Mouse (Mus musculus) cerebellum, postnatal 14 days (tissue): ENCODE measurements at regions not wholly inside any gene's neighbourhood (a gene's known extent, or its start where the extent isn't known, plus 50 kb on each side); places are given as distances from the start of the nearest gene placed in this dataset.
A peak's percentile ranks its signal among the peaks of the same experiment; 100 is the strongest.

ENCODE experiments used
- DNase-seq, 2 experiments: peaks; one replicate each; pipeline ENCODE4 v3.0.0; 2021; ENCODE audit warnings: mixed read lengths in 2 of 2

DNA sequence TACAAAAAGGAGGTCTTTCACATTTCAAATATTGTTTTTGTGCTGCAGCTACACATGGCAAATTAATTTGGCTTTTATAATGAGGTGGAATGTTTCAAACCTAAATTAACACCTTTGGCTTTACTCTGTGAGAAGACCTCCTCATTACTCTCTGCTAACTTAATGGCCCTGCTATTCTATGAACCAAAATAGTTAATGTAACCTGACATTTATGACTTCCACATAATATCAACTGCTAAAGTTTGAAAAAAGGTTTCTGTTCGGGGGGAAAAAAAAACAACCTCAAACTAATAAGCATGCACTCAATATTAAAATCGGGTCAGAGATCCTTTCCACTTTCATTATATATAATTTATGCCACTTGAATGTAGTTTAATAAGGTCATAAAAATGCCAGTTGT is 197.2 kb upstream of the Cep162 start:
- DNase-seq = no peak

DNA sequence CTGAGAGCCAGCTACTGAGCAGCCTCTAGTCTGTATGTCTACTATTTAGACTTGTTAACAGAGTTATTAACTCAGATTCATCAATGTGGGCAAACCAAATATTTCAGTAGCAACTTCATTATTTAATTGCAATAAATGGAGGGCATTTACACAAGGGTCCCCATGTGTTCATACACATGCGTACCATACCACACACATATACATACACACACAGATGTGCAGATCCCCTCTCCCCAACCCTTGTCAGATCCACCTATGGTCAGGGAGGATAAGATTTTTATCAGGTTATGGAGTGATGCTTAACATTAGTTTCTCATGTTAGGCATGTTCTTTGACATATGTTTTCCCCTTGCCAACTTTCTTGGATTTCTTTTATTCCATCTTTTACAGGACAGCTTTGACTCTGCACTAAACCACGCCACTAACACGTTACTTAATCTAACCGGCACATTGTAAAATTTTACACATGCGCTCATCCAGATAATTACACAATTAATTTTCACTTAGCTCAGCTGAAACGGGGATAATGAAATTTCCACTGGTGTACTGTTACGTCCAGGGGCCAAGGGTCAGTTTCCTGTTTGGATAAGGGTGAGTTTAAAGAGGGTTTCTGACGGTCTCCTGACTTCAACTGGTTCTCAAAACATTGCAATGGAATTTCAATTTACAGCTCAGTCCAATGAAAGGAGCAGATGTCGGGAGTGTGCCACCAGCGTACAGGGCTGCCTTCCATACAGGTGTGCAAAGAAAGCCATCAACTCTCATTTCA is 188.3 kb upstream of the Cep162 start:
- DNase-seq = no peak

DNA sequence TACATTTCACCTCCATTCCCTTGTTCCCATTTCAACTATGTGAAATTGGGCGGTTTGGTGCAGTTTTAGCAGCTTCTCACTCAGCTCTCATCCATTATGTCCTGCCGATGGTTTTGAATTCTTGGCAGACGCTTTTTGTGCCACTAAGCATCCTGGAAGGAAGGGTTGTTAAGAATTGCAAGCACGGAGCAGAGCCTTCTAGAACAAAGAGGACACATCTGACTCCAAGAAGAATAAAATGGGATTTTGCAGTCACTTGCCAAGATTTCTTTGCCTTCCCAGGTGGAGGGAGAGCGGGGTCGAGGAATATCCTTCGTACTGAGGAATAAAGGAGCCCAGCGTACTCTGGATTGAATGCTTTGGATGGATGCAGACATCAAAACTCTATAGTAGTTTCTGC is 176.7 kb upstream of the Cep162 start:
- peak; percentile 16 to 31 for DNase-seq

DNA sequence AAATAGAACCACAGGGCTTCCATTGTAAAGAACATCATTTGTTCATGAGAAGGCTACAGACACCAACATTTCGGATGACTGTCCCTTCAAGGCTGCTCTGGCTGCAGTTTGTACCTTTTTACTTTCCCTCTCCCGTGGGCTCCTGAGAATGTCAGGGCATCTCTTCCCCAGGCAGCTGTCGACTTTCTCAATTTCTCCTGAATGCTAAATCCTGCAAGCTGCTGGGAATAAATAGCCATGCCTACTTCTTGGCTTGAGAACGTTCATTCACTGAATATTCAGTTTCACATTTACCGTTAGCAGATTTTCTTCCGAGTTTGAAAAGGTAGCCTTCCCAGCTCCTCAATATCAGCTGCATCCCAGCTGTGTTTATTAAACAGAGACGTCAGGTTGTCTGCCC is 176.2 kb upstream of the Cep162 start:
- DNase-seq = peak in 1 of 2 experiments; percentile 15

DNA sequence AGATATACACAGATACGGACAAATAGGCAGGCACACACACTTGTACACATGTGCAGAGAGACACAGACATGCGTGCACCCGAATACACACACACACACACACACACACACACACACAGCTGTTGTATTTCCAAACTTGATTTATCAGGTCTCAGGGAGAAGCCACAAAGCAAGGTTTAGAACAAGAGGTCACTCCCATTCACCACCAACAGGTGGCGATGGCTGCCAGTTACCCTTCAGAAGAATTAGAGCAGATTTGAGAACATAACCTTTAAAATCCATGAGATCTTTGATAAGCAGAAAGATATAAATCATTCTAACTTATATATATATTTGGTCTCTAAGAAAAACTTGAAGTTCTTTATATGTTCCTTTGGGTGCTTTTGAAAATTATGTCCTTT is 169.9 kb upstream of the Cep162 start:
- peak; percentile 57 to 70 for DNase-seq

DNA sequence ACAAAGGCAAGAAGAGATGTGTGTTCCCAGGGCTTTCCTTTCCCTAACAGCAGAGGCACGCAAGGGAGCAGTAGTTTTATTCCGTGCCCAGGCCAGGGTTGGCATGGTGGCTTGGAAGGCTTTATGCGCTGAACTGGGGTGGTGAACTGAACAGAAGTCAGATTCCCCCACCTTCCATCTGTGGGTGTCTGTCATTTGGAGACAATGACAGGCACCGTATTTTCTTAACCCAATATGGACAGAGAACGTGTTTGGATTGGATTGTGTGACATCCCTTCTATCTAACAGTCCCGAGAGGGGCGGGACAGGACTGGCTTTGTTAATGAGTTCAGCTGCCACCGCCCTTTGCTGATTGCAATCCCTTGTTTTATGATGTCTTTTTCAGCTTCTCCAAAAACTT is 165.8 kb upstream of the Cep162 start:
- DNase-seq = no peak

DNA sequence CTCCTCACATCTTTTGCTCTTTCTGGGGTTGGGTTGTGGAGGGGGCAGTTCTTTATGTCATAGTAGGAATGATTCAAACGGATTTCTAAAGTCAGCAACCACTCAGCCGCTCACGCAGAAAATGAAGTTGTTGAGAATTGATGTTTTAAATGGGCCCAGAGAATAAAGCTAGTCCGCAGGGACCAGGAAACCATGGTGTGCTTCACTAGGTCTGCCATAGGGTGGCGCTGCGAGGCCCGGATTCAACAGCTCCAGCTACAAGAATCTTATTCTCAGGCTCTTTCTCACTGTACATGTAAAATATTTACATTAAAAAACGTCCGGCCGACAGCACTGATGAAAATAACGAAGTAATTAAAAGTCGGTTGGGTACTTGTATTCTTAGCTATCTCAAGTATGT is 164.0 kb upstream of the Cep162 start:
- DNase-seq = peak; percentile 69 to 82

DNA sequence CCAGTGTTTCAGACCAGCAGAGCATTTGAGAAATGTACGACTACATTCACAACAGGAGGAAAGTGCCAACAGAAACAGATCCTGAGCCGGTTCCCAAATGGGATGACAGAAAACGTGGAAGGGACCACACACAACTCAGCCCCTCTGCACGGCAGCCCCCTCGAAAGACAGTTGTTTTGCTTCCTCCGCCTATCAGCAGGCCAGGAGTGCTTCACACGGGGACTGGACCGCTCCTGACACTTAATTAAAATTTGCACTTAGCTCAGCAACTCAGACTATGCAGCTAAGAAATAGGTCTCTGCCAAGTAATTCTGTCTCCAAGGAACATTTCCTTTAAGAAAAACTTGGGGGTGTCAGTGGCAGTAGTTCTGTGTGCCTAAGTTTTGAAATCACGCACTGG is 157.6 kb upstream of the Cep162 start:
- DNase-seq = no peak

DNA sequence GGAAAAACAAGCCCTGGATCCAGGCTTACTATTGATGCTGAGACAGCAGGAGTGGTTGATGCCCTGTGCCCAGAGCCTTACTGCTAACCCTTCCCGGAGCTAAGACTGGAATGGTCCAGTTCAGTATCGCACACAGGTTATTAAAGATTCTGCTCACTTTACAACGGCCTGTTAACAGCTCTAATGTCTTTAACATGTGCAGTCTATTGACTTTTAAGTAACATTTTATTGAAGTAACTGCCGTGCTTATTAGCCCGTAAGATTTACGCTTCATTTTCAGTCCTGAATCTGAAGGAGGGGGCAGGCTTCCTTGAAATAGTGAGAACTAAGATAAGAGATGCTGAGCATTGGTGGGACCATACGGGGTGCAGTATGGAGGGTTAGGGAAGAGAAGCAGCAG is 155.7 kb upstream of the Cep162 start:
- no peak for DNase-seq

DNA sequence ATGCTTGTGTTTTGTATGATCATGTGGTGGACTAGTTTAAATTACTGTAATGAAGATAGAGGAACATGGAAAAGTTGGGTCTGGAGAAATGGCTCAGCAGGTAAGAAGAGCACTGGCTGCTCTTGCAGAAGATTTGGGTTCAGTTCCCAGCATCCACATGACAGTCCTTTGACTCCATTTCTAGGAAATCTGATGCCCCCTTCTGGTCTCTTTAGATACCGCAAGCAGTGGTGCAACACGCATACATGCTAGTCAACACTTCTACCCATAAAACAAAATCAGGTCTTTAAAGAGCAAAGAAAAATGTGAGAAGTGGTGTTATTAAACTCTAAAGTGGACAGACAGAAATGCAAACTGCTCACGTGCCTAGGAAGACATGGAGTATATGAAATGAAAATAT is 154.4 kb upstream of the Cep162 start:
- no peak for DNase-seq

DNA sequence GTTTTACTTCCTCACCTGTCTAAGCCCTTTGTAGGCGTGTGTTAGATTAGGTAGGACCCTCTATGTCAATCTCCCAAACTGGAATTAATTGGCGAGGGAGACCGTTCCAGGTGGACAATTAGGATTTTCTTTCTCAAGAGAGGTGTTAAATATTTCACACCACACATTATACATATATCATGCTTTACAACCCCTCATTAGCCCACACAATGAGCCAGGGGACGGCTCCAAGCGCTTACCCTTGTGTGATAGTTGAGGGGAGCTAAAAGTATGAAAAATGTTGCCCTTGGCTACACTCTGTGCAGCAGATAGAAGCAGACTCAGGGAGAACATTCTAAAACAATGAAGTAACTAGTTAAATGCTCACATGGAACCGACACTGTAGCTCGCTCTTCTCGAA is 153.5 kb upstream of the Cep162 start:
- DNase-seq = no peak

DNA sequence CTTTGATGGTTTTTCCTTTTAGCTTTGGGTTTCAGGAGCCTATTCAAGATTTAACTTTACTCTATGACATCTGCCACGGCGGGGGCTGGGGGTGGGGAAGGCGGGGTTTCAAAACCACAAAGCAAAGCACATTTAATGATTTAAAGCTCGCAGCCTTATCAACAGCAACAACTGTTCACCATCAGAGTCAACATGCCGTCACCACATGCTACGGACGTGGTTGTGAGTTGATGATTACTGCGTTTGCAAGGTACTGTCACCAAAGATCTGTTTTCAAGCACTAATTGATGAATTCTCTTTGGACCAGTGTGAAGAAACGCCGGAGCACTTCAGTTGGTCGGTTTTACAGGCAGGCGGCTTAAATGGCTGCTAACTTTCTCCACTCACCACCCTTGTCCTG is 151.1 kb upstream of the Cep162 start:
- DNase-seq = no peak

DNA sequence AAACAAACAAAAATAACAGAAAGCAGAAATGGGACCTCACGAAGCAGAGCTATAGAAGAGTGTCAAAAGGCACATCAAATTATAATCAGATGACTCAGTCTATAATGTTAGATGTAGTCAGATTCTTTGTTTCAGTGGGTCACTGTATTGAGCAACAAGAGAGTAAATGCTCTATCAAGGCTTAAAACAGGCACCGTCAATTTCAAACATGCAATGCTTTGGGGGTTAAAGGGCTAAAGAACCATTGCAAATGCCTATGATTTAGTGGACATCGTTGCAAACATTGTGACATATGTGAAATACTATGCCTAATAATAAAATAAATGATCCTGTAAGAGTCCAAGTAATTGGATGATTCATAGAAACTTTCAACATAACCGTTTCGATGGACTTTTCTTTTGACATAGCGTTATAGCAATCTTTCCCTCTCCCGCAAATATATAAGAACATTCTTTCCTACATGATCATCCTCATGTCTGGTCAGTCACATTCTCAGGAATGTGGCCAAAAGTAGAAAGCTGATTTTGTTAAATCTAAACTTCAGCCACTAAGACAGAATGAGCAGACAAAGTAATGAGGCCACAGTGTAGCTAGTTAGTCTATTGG is 149.9 kb upstream of the Cep162 start:
- no peak for DNase-seq

DNA sequence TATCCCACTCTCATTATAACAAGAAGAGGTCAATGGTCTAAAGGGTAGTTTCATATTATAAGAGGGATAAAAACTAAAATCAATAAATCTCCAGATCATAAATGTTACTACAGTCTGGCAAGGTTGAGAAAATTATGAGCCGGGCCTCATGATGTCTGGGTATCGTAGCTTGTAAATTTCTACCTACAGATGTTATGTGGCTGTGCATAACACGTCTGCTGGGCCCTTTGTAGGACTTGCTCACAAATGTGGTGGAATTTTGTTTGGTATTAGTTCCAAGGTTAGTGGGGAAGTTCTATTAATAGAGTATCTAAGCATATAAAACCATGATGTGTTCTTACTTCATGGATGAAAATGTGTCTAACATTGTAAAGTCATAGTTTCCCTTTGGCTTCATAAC is 146.7 kb upstream of the Cep162 start:
- no peak for DNase-seq

DNA sequence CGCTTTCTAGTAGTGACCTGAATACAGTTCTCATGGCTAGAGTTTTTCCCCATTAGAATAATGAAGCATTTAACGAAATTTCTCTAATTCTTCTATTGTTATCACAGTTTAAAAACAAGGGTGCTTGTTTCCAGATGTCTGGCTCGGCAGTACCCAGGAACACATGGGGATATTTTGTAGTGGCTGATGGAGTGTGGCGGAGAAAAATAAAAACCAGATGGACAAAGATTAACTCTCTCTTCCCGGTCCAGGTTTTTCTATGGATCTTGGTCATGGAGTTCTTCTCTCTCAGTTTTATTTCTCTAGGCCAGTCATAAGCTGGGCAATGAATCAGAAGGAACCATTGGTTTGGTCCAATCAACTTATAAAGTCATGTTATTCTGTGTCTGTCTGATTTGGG is 132.2 kb upstream of the Cep162 start:
- no peak for DNase-seq

DNA sequence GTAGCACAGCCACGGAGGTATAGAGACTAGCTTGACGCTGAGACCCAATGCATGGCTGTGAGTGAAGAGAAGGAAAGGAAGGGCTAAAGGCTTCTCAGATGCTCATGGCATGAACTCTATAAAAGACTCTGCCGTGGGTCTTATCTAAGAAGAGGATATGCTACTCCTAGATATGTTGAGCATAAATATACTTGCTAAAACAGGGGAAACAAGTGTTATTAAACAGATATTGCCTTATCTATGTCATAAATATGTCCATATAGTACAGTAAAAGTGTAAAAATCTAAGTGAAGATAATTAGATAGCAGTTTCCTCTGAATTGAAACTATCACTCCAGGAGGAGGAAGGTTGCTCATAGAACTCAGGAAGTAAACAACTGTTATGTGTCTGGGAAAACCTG is 128.2 kb upstream of the Cep162 start:
- no peak for DNase-seq

DNA sequence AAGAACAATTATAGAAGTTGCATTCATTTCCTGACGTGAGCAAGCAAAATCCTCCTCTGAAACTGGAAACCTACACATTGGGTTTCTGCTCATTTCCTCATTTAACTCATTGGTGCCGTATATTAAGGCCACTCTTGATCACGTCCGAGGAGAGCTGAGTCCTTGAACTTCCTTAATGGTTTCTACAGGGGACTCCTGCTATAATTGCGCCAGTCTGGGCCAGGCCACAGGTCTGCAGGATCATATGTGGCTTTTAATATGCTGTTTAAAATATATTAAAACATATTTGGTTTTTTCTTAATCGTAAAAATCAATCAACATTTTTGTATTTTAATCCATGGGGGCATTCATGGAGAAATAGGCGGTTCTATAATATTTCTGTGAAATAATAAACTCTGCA is 122.6 kb upstream of the Cep162 start:
- no peak for DNase-seq

DNA sequence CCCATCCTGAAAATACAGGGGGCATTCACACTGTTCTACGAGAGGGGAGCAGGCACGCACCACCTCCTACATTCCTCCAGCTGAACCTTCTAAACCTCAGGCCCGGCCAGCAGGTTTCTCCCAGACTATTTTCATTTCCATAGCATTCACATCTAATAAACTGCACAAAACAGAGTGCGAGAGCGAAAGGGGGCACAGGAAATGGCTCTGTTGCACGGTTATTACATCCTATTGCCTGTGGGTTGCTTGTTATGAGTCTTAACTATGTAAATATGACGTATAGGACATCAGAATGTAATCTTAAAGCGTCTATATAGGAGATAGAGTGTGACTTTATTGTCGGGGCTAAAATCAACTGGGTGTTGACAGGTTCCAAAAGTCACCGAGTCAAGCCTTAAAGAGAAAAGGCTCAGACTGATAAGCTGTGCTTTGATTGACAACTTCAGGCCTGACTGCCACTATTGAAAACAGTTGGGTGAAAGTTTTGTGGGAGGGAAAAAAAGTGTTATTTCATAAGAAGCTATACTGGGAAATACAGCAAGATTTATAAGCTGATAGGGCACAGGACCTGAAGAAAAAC is 121.5 kb upstream of the Cep162 start:
- DNase-seq = no peak

DNA sequence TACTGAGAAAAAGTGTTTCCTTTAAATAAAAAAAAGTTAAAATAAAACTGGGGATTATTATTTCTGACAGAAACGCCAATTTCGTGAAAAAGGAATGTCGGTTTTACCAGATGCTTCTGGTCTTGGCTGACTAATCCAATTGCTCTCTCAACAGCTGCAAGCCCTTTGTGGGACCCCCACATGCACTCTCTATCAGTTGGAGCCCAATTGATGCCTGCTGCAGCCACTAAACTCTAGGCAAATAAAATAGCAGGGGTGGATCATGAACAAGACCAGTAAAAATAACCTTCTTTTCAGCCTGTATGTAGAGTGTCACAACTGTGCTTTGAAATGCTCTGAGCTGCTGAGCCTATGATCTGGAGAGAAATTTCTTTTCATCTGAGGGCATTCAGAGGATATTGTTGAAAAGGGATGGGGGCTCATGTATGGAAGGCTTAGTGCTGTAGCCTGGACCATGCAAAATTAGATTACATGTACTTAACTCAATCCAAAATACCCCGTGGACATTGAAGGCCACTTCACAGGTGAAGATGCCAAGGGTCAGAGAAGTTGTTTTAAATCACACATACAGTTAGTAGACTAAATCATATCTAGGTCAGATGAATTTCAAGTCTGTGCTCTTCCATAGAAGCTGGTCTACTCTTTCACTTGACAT is 117.0 kb upstream of the Cep162 start:
- no peak for DNase-seq

DNA sequence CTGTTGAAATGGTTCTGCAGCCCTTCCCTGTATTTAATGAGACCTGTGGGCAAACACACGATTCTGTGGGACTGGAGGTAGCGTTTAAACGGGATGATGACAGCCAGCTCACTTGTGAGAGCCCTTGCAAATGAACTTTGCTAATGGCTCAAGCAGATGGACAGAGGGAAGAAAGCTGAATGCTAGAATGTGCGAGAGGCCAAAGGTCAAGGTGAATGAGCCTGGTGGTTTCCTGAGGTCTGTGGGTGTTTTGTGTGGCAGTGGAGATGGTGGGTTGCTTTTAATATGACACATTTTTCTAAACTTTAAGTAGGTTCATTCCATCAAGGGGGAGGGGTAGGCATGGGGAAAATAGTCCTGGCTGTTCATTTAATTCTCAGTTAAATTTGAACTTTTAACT is 113.7 kb upstream of the Cep162 start:
- DNase-seq = no peak

DNA sequence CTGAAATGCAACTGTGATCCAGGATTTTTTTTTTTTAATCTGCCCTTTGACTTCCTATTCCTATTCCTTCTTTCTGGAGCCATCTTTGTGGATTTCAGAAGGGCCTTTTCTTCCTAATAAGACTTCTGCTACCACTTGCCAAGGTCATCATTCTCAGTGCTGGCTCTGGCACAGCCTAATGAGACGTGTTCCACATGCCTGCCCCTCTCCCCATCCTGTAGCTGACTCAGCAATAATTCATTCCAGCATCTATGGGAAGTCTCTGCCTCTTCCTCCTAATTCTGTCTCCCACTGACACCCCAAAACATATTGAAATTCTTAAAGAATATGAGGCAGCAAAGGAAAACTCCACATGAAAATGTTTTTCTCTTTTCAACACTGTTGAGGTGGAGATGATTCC is 91.7 kb upstream of the Cep162 start:
- DNase-seq = peak; percentile 6 to 10

DNA sequence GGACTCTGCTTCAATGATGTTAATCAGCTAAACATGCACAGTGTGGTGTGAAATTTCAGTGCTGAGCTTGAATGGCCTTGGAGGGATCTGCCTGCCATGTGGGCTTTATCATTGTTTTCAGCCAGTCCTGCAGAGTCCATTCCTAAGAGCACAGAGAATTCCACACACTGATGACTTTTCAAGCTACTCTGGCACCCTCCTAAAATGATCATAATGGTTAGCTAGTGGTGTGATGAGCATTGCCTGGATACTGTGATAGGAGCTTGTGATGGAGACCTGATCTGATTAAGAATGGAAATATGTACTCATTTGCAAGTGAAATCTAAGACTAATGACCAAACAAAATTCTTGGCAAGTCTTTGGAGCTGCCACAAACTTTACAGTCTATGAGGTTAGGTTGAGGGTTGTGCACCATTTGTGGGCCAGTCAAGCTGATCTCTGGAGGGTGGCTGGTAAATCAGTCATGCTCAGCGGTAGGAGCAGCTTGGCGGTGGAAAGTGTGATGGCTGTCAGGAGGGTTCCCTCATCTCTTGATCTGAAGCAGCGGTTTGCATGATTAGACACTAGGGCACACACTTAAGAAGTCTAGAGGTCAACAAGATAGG is 91.0 kb upstream of the Cep162 start:
- no peak for DNase-seq

DNA sequence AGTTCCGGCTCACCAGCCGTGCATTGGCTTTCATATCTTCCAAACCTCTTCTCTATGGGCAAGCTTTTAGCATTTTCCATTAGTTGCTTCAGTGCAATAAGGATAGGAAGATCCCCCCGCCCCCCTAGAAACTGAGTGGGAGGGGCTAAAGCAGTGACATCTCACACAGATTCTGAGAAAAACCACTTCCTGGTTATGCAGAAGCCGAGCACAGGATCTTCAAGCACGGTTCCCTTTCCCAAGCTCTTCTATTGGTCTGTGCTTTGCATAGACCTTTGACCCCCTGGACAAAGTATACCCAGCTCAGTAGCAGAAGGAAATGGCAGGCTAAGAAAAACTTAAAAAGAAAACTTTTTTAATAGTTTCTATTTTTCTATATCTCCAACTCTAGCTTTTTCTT is 86.1 kb upstream of the Cep162 start:
- DNase-seq = no peak
